Mouse (Mus musculus) embryonic fibroblast, embryonic 13.5 days (primary cell): ENCODE data around the gene Slc12a1. TPM values are rescaled to one million over a fixed set of nuclear protein-coding genes. Genes with fewer than 3 reads are reported as not detected.

ENCODE experiments used
- H3K27ac ChIP-seq: 2 replicates; pipeline ENCODE4 v1.5.1; 2012; ENCODE audit warnings: low read length, control low read depth, inconsistent platforms; ENCODE audit not compliant: insufficient read depth
- H3K4me1 ChIP-seq: 2 replicates; pipeline ENCODE4 v1.6.1; 2011; ENCODE audit warnings: low read length; ENCODE audit not compliant: control insufficient read depth, insufficient read depth
- H3K4me3 ChIP-seq: 2 replicates; pipeline ENCODE4 v1.5.1; 2011; ENCODE audit warnings: mild to moderate bottlenecking, control low read depth, low read length; ENCODE audit not compliant: insufficient read depth
- CTCF ChIP-seq: IDR thresholded peaks from 2 replicates; pipeline ENCODE4 v1.5.1; 2011; ENCODE audit warnings: mild to moderate bottlenecking, control low read depth, low read length, moderate library complexity, borderline replicate concordance; ENCODE audit not compliant: insufficient read depth
- POLR2A ChIP-seq: IDR thresholded peaks from 2 replicates; pipeline ENCODE4 v1.6.1; 2011; ENCODE audit warnings: low read depth, mild to moderate bottlenecking, control low read depth, low read length, moderate library complexity
- polyA plus RNA-seq: library from polyadenylated mRNA; stranded (reverse); fragments of >200 nt; gene quantifications from 2 replicates; pipeline ENCODE4 v1.2.4, GENCODE M21; 2011; ENCODE audit warnings: low read depth; ENCODE audit not compliant: missing spikeins, insufficient read length

Gene Slc12a1
- polyA plus RNA-seq, 1 experiment: 0.23 TPM

DNA sequence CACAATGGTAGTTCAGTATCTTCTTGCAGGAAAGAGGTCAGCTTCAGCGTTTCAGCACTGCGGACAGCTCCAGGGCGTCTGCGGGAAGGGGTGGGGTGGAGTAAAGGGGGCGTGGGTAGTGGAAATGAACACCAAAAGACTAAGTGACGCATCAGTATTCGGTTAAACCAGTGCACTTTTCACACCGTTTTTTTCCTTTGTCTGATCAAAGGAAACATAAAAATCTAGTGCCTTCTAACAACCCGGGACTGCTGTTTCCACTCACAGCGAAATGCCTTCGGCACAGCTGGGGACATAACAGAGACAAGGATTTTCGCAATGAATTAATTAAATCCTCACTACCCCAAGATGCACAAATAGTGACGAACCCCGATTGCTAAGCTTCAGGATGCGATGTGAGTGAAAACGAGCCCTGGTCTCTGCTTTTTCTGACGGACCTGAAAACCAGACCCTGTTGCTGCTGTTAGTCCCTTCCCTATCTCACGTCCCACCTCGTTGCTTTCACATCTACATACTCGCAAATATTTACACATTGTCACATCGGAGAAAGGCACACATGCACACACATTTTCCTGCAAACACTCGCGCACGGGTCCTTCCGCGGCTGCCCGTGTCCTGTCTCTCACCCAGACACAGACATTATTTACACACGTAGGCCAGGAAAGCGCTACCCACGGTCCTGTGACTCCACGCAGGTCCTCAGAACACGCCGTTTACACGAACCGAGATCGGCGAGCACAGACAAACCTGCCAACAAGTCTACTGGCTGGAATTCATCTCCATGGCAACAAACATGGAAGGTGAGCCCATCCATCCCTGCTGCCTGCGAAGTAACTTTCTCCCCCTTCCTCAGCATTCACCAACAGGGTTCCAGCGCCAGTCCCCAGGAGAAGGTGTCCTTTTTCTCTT lies 16.1 kb upstream of the Slc12a1 start, which contains the start of gene Ctxn2:
Ctxn2 (plus strand) TSS at position 790 of the 909 bp plus-strand sequence.
- H3K4me3 ChIP-seq: peak within 1 kb of the TSS; percentile 23
- TF ChIP-seq POLR2A: no peak
- TF ChIP-seq CTCF: no peak
- H3K27ac ChIP-seq: no peak within 1 kb of the TSS
- no peaks in the 10 kb centered on the region for H3K4me1 ChIP-seq

DNA sequence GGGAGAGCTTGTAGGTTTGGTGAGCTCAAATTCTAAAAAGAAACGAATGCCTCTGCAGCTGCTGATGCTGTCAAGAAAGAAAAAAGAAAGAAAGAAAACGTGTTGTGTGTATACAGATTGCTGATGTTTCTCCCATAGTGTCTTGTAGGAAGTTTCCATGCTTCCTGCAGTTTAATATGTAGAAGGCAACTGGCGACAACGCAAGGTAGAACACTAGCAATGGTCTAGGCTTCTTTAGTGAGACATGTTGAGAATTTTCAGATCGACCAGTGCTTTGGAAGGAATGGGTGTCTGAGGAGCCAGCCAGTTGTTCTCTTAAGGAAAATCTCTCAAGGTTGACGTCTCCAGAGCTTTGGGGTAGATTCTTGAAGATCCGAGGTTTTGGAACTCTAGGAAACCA lies 15.5 kb upstream of the Slc12a1 start:
- H3K4me3 ChIP-seq: no peak overlapping the region

GRCm38 (mm10) chr2:125142336-125142735 lies 10.0 kb upstream of the Slc12a1 start:
- H3K4me1 ChIP-seq: no peaks in the 10 kb centered on the region
- no peak for TF ChIP-seq POLR2A
- TF ChIP-seq CTCF: no peak
- no peak overlapping the region for H3K27ac ChIP-seq
- no peak overlapping the region for H3K4me3 ChIP-seq

More for the DNA sequence above, 15.5 kb upstream of the Slc12a1 start:
- Histone ChIP-seq H3K27ac (no peak overlapping the region), H3K4me1 (no peaks in the 10 kb centered on the region)
- TF ChIP-seq CTCF: no peak
- no peak for TF ChIP-seq POLR2A

GRCm38 (mm10) chr2:125154294-125154693 lies 2.0 kb downstream of the Slc12a1 start:
- no peak overlapping the region for H3K4me3 ChIP-seq
- no peak for TF ChIP-seq POLR2A
- TF ChIP-seq CTCF: no peak
- no peaks in the 10 kb centered on the region for H3K4me1 ChIP-seq

GRCm38 (mm10) chr2:125155504-125155903 lies 3.2 kb downstream of the Slc12a1 start:
- Histone ChIP-seq H3K27ac (no peak overlapping the region), H3K4me1 (no peaks in the 10 kb centered on the region), H3K4me3 (no peak overlapping the region)
- TF ChIP-seq CTCF: no peak
- TF ChIP-seq POLR2A: no peak

More at GRCm38 (mm10) chr2:125154294-125154693, 2.0 kb downstream of the Slc12a1 start:
- no peak overlapping the region for H3K27ac ChIP-seq

DNA sequence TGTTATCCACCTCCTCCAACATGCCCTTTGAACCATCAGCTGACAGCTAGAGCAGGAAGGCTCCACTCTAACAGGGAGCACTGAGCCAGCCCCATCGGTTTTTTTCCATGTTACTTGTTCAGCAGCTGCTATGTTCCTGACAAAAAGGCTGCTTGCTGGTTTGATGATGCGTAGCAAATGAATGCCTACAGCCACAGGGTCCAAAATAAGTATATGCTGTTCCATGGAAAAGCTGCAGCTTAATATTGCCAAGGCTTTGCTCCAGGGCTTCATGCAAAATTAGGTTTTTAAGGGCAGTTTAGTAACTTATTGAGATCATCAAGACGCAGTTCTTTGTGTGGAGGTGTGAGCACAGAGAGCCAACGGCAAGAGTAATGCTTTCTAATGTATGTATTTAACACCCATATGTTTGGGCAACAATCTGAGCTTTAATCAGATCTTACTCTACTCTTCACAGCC lies 9.7 kb downstream of the Slc12a1 start:
- Histone ChIP-seq H3K4me3 (no peak overlapping the region), H3K27ac (no peak overlapping the region), H3K4me1 (no peaks in the 10 kb centered on the region)
- TF ChIP-seq CTCF (no peak), POLR2A (no peak)

DNA sequence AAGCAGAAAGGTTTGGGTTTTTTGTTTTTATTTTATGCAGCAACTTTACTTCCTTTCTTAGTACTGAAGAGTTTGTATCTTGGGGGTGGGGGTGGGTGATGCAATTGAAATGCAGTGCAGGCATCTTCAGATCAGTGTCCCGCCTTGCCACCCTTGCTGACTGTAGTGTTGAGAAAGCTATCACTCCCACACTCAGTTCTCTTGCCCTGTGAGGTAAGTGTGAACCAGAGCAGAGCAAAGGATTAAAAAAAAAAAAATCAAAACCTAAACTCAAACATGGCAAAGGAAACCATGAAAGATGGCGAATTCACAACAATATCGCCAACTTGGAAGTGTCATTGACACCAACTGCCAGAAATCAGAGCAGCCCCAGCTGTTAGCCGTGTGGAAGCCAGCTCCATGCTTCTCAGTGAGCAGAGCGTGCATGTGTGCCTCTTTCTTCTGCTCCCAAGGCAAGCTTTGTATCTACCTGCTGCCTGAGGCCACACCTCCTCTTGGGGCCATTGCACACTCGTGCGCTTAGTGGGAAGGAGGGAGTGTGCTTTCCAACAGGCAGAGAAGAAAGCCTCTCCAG lies 26.0 kb downstream of the Slc12a1 start:
- no peaks in the 10 kb centered on the region for H3K4me1 ChIP-seq
- H3K27ac ChIP-seq: no peak overlapping the region
- no peak for TF ChIP-seq POLR2A
- no peak overlapping the region for H3K4me3 ChIP-seq

DNA sequence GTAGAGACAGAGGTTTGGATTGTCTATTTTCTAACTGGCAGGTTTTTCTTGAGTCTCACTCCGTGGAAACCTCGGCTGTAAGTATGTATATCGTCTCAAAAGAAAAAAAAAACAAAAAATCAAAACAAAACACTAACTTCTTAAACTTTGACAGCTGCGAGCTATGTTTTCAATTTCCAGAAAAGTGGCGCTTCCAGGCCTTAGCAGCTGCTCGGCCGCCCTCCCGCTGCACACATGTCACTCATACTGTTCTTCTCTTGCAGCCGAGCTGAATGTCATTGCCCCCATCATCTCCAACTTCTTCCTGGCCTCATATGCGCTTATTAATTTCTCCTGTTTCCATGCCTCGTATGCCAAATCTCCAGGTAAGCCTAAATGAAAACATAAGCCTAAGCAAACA lies 35.6 kb downstream of the Slc12a1 start:
- no peak for TF ChIP-seq POLR2A
- no peak for TF ChIP-seq CTCF
- no peaks in the 10 kb centered on the region for H3K4me1 ChIP-seq

GRCm38 (mm10) chr2:125189197-125189596 lies 36.9 kb downstream of the Slc12a1 start:
- H3K4me3 ChIP-seq: no peak overlapping the region
- no peaks in the 10 kb centered on the region for H3K4me1 ChIP-seq
- no peak overlapping the region for H3K27ac ChIP-seq
- peak; percentile 50; the same call in 1 of the 2 replicates for TF ChIP-seq CTCF
- no peak for TF ChIP-seq POLR2A

More for the DNA sequence above, 35.6 kb downstream of the Slc12a1 start:
- Histone ChIP-seq H3K27ac (no peak overlapping the region), H3K4me3 (no peak overlapping the region)

GRCm38 (mm10) chr2:125192905-125193304 lies 40.6 kb downstream of the Slc12a1 start:
- Histone ChIP-seq H3K4me1 (no peaks in the 10 kb centered on the region), H3K27ac (no peak overlapping the region), H3K4me3 (no peak overlapping the region)
- TF ChIP-seq CTCF (no peak), POLR2A (no peak)
